Mouse (Mus musculus): ENCODE results near the gene Pan2.

DNA sequence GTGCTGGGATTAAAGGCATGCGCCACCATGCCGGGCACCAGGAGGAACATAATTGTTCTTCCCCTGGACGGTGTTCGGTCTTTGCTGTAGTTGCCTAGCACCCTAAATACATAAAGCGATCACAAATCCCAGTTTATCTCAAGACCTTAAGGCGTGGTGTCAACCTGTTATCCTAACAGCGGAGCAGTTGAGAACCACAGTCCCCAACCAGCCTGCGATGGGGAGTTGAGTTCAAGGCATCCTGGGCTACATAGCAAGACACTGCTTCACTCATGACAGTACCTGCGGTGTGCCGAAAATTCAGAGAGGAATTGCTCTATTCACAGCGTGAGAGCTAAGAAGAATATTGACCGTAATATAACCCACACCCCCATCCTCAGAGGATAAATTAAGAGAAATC lies 18.5 kb downstream of the Pan2 start:
- TF ChIP-seq CTCF (IDR thresholded peaks at IDR 0.05; ENCODE audit: borderline replicate concordance, insufficient read depth, low read depth, low read length) (no peak), POLR2A (IDR thresholded peaks at IDR 0.05; ENCODE audit: borderline replicate concordance, insufficient read depth, low read length) (no peak)
